Mouse (Mus musculus) cerebellum, adult 2 months (tissue): ENCODE measurements around the gene Scamp1.

Source experiments
- CTCF ChIP-seq: fragments of 200-500 bp; IDR thresholded peaks from 2 replicates; pipeline ENCODE4 v1.5.1; 2011; ENCODE audit warnings: low read depth, mild to moderate bottlenecking, control low read depth, low read length, moderate library complexity, borderline replicate concordance; ENCODE audit not compliant: insufficient read depth
- POLR2A ChIP-seq: fragments of 200-500 bp; IDR thresholded peaks from 2 replicates; pipeline ENCODE4 v1.6.1; 2011; ENCODE audit warnings: low read length, control low read depth, borderline replicate concordance; ENCODE audit not compliant: insufficient read depth

- TF ChIP-seq CTCF (no peak), POLR2A (no peak)
Measured at GRCm38 (mm10) chr13:94155657-94156429, 129.8 kb downstream of the Scamp1 start.
